Mouse (Mus musculus): ENCODE data around the gene Ckap2l. TPM values are rescaled to one million over a fixed set of nuclear protein-coding genes. Genes with fewer than 3 reads are reported as not detected.

Gene Ckap2l
- polyA plus RNA-seq, 1 experiment = 47.7 TPM

GRCm38 (mm10) chr2:129228571-129228970 lies 68.4 kb downstream of the Ckap2l start:
- no peak for TF ChIP-seq GATA1 (IDR thresholded peaks at IDR 0.05; ENCODE audit: borderline replicate concordance, low read length)
- no peak for TF ChIP-seq FLI1 (IDR thresholded peaks at IDR 0.05; ENCODE audit: low read length)
- Histone ChIP-seq H3K4me3 (replicated peaks) (no peak overlapping the region), H3K9me3 (no peaks in the 10 kb centered on the region), H3K36me3 (replicated peaks; ENCODE audit: low read length) (no peaks in the 10 kb centered on the region), H3K27me3 (replicated peaks) (no peaks in the 10 kb centered on the region), H3K4me1 (peaks cover 79% of the 10 kb centered on the region)

- Histone ChIP-seq H3K9me3 (no peaks in the 10 kb centered on the region), H3K4me1 (peaks cover 70% of the 10 kb centered on the region), H3K4me3 (replicated peaks) (peak overlapping the region; percentile 71), H3K27me3 (replicated peaks) (no peaks in the 10 kb centered on the region), H3K36me3 (replicated peaks; ENCODE audit: low read length) (no peaks in the 10 kb centered on the region)
- TF ChIP-seq GATA1 (IDR thresholded peaks at IDR 0.05; ENCODE audit: borderline replicate concordance, low read length) (no peak), FLI1 (IDR thresholded peaks at IDR 0.05; ENCODE audit: low read length) (no peak)
Observed at GRCm38 (mm10) chr2:129227709-129228108, 69.3 kb downstream of the Ckap2l start.

DNA sequence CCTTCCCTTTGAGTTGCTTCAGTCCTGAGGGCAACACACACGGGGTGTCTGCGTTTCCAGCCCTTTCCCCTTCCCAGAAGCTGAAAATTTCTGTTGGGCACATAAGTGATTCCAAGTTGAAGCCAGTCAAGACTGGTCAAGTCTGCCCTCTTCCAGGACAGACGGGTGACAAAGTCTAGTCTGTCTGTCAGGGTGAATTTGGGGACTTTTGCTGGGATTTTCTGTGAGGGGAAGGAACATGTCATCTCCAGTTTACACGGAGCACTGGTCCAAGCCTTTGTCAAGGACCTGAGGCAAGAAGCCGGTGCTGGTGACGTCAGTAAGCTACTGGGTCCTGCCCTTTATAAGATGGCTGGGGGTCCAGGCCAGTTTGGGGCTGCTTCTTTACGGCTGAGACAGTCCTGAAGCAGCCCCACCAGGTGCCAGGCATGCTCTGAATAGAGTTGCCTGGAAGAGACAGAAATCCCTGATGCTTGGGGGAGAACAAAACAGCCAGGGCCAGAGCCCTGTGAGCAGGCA lies 69.9 kb downstream of the Ckap2l start:
- no peaks in the 10 kb centered on the region for H3K9me3 ChIP-seq
- H3K4me3 ChIP-seq (replicated peaks) = no peak overlapping the region
- H3K27me3 ChIP-seq (replicated peaks) = no peaks in the 10 kb centered on the region
- H3K4me1 ChIP-seq = peaks cover 64% of the 10 kb centered on the region
- H3K36me3 ChIP-seq (replicated peaks; ENCODE audit: low read length) = no peaks in the 10 kb centered on the region
- TF ChIP-seq FLI1 (IDR thresholded peaks at IDR 0.05; ENCODE audit: low read length) (no peak), GATA1 (IDR thresholded peaks at IDR 0.05; ENCODE audit: borderline replicate concordance, low read length) (no peak)

- peaks cover 61% of the 10 kb centered on the region for H3K4me1 ChIP-seq
- no peaks in the 10 kb centered on the region for H3K36me3 ChIP-seq (replicated peaks; ENCODE audit: low read length)
- no peaks in the 10 kb centered on the region for H3K9me3 ChIP-seq
- H3K27me3 ChIP-seq (replicated peaks) = no peaks in the 10 kb centered on the region
- TF ChIP-seq GATA1 (IDR thresholded peaks at IDR 0.05; ENCODE audit: borderline replicate concordance, low read length) (no peak), FLI1 (IDR thresholded peaks at IDR 0.05; ENCODE audit: low read length) (no peak)
- peak overlapping the region; percentile 54 for H3K4me3 ChIP-seq (replicated peaks)
Observed at GRCm38 (mm10) chr2:129226296-129226851, 70.6 kb downstream of the Ckap2l start.

DNA sequence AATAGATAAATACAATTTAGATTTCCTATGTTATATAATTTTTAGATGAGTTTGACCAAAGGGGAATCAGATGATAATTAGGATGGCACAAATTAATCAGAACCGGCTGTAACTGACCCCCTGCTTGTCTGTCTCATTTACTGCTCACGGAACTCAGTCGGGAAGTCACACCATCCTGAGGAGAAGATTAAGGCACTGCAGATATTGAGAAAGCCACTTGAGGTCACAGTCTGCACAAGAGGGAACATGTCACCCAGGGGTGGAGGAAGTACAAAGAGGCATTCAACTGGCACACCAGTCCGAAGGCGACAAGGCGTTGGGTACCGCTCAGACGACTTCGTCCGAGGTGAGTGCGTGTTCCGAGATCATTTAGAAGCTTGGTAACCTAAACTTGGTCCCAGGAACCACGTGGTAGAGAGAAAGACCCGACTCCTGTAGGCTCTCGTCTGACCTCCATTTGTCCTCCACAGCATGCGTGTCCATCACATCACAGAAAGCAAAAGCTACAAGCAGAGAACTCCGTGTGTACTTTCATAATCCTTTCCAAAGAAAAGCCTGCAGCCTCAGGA lies 71.7 kb downstream of the Ckap2l start:
- TF ChIP-seq FLI1 (IDR thresholded peaks at IDR 0.05; ENCODE audit: low read length) (no peak), GATA1 (IDR thresholded peaks at IDR 0.05; ENCODE audit: borderline replicate concordance, low read length) (no peak)
- peaks cover 58% of the 10 kb centered on the region for H3K4me1 ChIP-seq
- no peaks in the 10 kb centered on the region for H3K9me3 ChIP-seq
- H3K36me3 ChIP-seq (replicated peaks; ENCODE audit: low read length) = no peaks in the 10 kb centered on the region
- no peaks in the 10 kb centered on the region for H3K27me3 ChIP-seq (replicated peaks)
- peak overlapping the region; percentile 47 for H3K4me3 ChIP-seq (replicated peaks)

GRCm38 (mm10) chr2:129224178-129224577 lies 72.8 kb downstream of the Ckap2l start:
- H3K4me3 ChIP-seq (replicated peaks) = no peak overlapping the region
- TF ChIP-seq FLI1 (IDR thresholded peaks at IDR 0.05; ENCODE audit: low read length) = no peak
- H3K36me3 ChIP-seq (replicated peaks; ENCODE audit: low read length) = no peaks in the 10 kb centered on the region
- no peaks in the 10 kb centered on the region for H3K9me3 ChIP-seq
- H3K27me3 ChIP-seq (replicated peaks) = no peaks in the 10 kb centered on the region
- H3K4me1 ChIP-seq = peaks cover 60% of the 10 kb centered on the region

- H3K9me3 ChIP-seq = no peaks in the 10 kb centered on the region
- no peak overlapping the region for H3K4me3 ChIP-seq (replicated peaks)
- H3K4me1 ChIP-seq = peaks cover 56% of the 10 kb centered on the region
- H3K27me3 ChIP-seq (replicated peaks) = no peaks in the 10 kb centered on the region
- H3K36me3 ChIP-seq (replicated peaks; ENCODE audit: low read length) = peaks cover 6% of the 10 kb centered on the region
- TF ChIP-seq FLI1 (IDR thresholded peaks at IDR 0.05; ENCODE audit: low read length) (no peak), GATA1 (IDR thresholded peaks at IDR 0.05; ENCODE audit: borderline replicate concordance, low read length) (no peak)
Observed at GRCm38 (mm10) chr2:129221097-129221632, 75.8 kb downstream of the Ckap2l start.

DNA sequence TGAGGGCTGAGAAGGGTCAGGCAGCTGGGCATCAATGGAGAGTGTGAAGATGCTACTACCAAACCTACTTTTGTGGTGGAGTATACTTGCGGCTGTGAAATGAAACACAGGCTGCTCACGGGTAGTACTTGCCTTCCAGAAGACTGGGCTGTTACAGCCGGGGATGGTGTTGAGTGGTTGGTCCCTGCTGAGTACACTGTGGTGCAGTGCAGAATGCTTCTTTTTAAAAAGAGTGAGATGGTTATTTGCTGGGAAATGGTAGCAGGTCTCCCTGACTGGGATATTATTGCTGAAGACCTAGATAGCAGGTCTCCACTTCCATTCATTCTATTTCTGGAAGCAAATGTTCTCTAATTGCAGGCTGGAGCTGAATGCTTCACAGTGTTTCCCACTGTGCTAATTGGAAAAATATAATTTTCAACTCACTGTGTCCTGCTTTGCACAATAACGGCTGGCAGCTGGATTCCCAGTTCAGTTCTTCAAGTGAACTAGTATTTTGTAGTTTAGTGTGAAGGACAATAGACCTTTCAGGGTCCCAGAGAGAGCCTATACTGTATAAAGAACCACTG lies 78.4 kb downstream of the Ckap2l start:
- TF ChIP-seq FLI1 (IDR thresholded peaks at IDR 0.05; ENCODE audit: low read length) (no peak), GATA1 (IDR thresholded peaks at IDR 0.05; ENCODE audit: borderline replicate concordance, low read length) (no peak)
- no peaks in the 10 kb centered on the region for H3K9me3 ChIP-seq
- peaks cover 24% of the 10 kb centered on the region for H3K36me3 ChIP-seq (replicated peaks; ENCODE audit: low read length)
- no peak overlapping the region for H3K4me3 ChIP-seq (replicated peaks)
- H3K27me3 ChIP-seq (replicated peaks) = no peaks in the 10 kb centered on the region
- peaks cover 58% of the 10 kb centered on the region for H3K4me1 ChIP-seq

Other genes with a start within 250 kb of the Ckap2l start
- not detected in 2 replicates for gene Vinac1, start 249.0 kb downstream of the Ckap2l start, polyA plus RNA-seq (2012; ENCODE audit: insufficient read depth, low replicate concordance)
- gene Ttl, start 231.3 kb downstream of the Ckap2l start, polyA plus RNA-seq (2012; ENCODE audit: insufficient read depth, low replicate concordance) = 0.32 and 1.1 TPM in 2 replicates
- gene Polr1b, start 196.2 kb downstream of the Ckap2l start, polyA plus RNA-seq (2012; ENCODE audit: insufficient read depth, low replicate concordance) = 1.9 and 2.2 TPM in 2 replicates
- gene Chchd5, start 167.5 kb downstream of the Ckap2l start, polyA plus RNA-seq (2012; ENCODE audit: insufficient read depth, low replicate concordance) = 6.1 and 19.5 TPM in 2 replicates
- 16.4 and 76.5 TPM in 2 replicates for gene Slc20a1, start 98.4 kb downstream of the Ckap2l start, polyA plus RNA-seq (2012; ENCODE audit: insufficient read depth, low replicate concordance)
- gene Il1a, start 12.8 kb upstream of the Ckap2l start, polyA plus RNA-seq (2012; ENCODE audit: insufficient read depth, low replicate concordance) = 1.3 TPM in 1 of 2 replicates, not detected in the other
- gene Il1b, start 73.9 kb upstream of the Ckap2l start, polyA plus RNA-seq (2012; ENCODE audit: insufficient read depth, low replicate concordance) = 2.2 and 4.8 TPM in 2 replicates
- gene F830045P16Rik, start 239.4 kb upstream of the Ckap2l start, polyA plus RNA-seq (2012; ENCODE audit: insufficient read depth, low replicate concordance) = 0.08 TPM in 1 of 2 replicates, not detected in the other